20 mouse cellular contexts compared by ENCODE assay signal in genomic region chr13:42526163-42526562, GRCm38 (mm10).
DNase-seq lines count a peak whose midpoint lies in the region; ATAC-seq and TF ChIP-seq lines count a peak whose summit lies in the region.
"Had no signal": no experiment of that assay in that cellular context is flagged by ENCODE, and none has a peak within 500 bp of the region (broad histone marks: within the 10 kb centered on the region; RNA-seq: fewer than 3 reads in every experiment).

No protein-coding gene starts in this region.

- H3K27me3 ChIP-seq in heart, embryonic 12.5 days (replicated peaks): no peaks in the 10 kb centered on the region
- H3K27me3 ChIP-seq in kidney, postnatal 0 days (ENCODE audit: insufficient read depth, low read length): no peaks in the 10 kb centered on the region
- H3K27me3 ChIP-seq in lung, postnatal 0 days (replicated peaks; ENCODE audit: insufficient read depth, low read length): no peaks in the 10 kb centered on the region
- H3K27me3 ChIP-seq in stomach, embryonic 16.5 days (ENCODE audit: control insufficient read depth, insufficient read depth, low read length): no peaks in the 10 kb centered on the region
- H3K27me3 ChIP-seq: embryonic facial prominence, embryonic 15.5 days; limb, embryonic 15.5 days; midbrain, embryonic 12.5 days; neural tube, embryonic 13.5 days had no signal

- ATAC-seq in heart, embryonic 12.5 days (ENCODE audit: insufficient number of reproducible peaks, low FRiP score): peak; percentile 36
- no peak for ATAC-seq in kidney, postnatal 0 days (replicated peaks; ENCODE audit: low FRiP score, low read depth)
- ATAC-seq in lung, postnatal 0 days: no peak
- no peak for ATAC-seq in stomach, embryonic 16.5 days (ENCODE audit: insufficient read depth, low FRiP score)
- ATAC-seq: hindbrain, postnatal 0 days had no signal

- peaks cover 22% of the 10 kb centered on the region for H3K4me1 ChIP-seq in heart, embryonic 12.5 days (replicated peaks)
- peaks cover 10% of the 10 kb centered on the region for H3K4me1 ChIP-seq in kidney, postnatal 0 days (replicated peaks; ENCODE audit: insufficient read depth, low read length)
- no peaks in the 10 kb centered on the region; the same call in 1 of the 2 replicates for H3K4me1 ChIP-seq in lung, postnatal 0 days (ENCODE audit: insufficient read depth, low read depth, low read length)
- peaks cover 15% of the 10 kb centered on the region for H3K4me1 ChIP-seq in stomach, embryonic 16.5 days (ENCODE audit: control insufficient read depth, insufficient read depth, low read length)
- H3K4me1 ChIP-seq: embryonic facial prominence, embryonic 15.5 days; limb, embryonic 15.5 days; midbrain, embryonic 12.5 days; neural tube, embryonic 13.5 days had no signal

- peak overlapping the region; percentile 82 for H3K27ac ChIP-seq in heart, embryonic 12.5 days (ENCODE audit: poor library complexity, severe bottlenecking)
- peak overlapping the region; percentile 58; the same call in 1 of the 2 replicates for H3K27ac ChIP-seq in kidney, postnatal 0 days
- no peak overlapping the region for H3K27ac ChIP-seq in lung, postnatal 0 days (ENCODE audit: low read length)
- H3K27ac ChIP-seq in stomach, embryonic 16.5 days (ENCODE audit: low read length): peak overlapping the region; percentile 28
- H3K27ac ChIP-seq in left cerebral cortex, adult 2 months: no peak overlapping the region
- H3K27ac ChIP-seq: embryonic facial prominence, embryonic 15.5 days; forebrain, embryonic 10.5 days; hindbrain, postnatal 0 days; limb, embryonic 15.5 days; macrophage; midbrain, embryonic 12.5 days; neural tube, embryonic 13.5 days had no signal

- no peaks in the 10 kb centered on the region for H3K36me3 ChIP-seq in heart, embryonic 12.5 days
- H3K36me3 ChIP-seq in kidney, postnatal 0 days (ENCODE audit: insufficient read depth, low read length): no peaks in the 10 kb centered on the region
- H3K36me3 ChIP-seq in lung, postnatal 0 days (ENCODE audit: insufficient read depth, low read length): no peaks in the 10 kb centered on the region
- no peaks in the 10 kb centered on the region for H3K36me3 ChIP-seq in stomach, embryonic 16.5 days (ENCODE audit: control insufficient read depth, insufficient read depth, low read length)
- H3K36me3 ChIP-seq: embryonic facial prominence, embryonic 15.5 days; forebrain, embryonic 10.5 days; limb, embryonic 15.5 days; midbrain, embryonic 12.5 days; neural tube, embryonic 13.5 days had no signal

- H3K9ac ChIP-seq in heart, embryonic 12.5 days: no peak overlapping the region
- no peak overlapping the region for H3K9ac ChIP-seq in kidney, postnatal 0 days (ENCODE audit: low read depth, low read length)
- H3K9ac ChIP-seq in lung, postnatal 0 days (replicated peaks; ENCODE audit: low read depth): no peak overlapping the region
- no peak overlapping the region for H3K9ac ChIP-seq in stomach, embryonic 16.5 days (ENCODE audit: low read length)
- H3K9ac ChIP-seq: embryonic facial prominence, embryonic 15.5 days; limb, embryonic 15.5 days; midbrain, embryonic 12.5 days; neural tube, embryonic 13.5 days had no signal

- 0 out of 2 replicates have a peak, but pooled peaks have one; percentile 17 for TF ChIP-seq EP300 in lung, postnatal 0 days (IDR thresholded peaks at IDR 0.05)

- 0 out of 2 replicates have a peak overlapping the region, but pooled peaks have one; percentile 30 for H3K4me2 ChIP-seq in heart, embryonic 12.5 days
- H3K4me2 ChIP-seq in kidney, postnatal 0 days (ENCODE audit: low read length): no peak overlapping the region
- no peak overlapping the region for H3K4me2 ChIP-seq in lung, postnatal 0 days (replicated peaks; ENCODE audit: low read depth, low read length)
- H3K4me2 ChIP-seq in stomach, embryonic 16.5 days (ENCODE audit: low read depth, low read length): no peak overlapping the region
- H3K4me2 ChIP-seq: embryonic facial prominence, embryonic 15.5 days; limb, embryonic 15.5 days; midbrain, embryonic 12.5 days; neural tube, embryonic 13.5 days had no signal

- WGBS in heart, embryonic 12.5 days: 11% methylated on average over 4 of the region's 4 CpGs
- 36% methylated on average over 4 of the region's 4 CpGs for WGBS in kidney, postnatal 0 days
- WGBS in lung, postnatal 0 days: 9% methylated on average over 4 of the region's 4 CpGs
- 14% methylated on average over 4 of the region's 4 CpGs for WGBS in stomach, embryonic 16.5 days

- DNase-seq in heart, adult 9 months (ENCODE audit: low spot score in 2 of 2): no peak
- peak; percentile 59 for DNase-seq in kidney, postnatal 0 days (ENCODE audit: low spot score)
- no peak for DNase-seq in kidney, adult 18-20 months
- peak; percentile 16 for DNase-seq in lung, postnatal 0 days (ENCODE audit: low spot score)
- no peak for DNase-seq in lung, postnatal 4 days
- DNase-seq in left cerebral cortex, adult 2 months (ENCODE audit: extremely low spot score in 1 of 2, low spot score in 2 of 2): no peak
- DNase-seq: B cell, adult 2 months; cerebellum, adult 11-12 months; cerebellum, postnatal 36 days; right cerebral cortex, postnatal 14 days; thymus, postnatal 14 days had no signal

- TF ChIP-seq CTCF in kidney, postnatal 0 days (IDR thresholded peaks at IDR 0.05; ENCODE audit: low read depth): no peak
- no peak for TF ChIP-seq CTCF in lung, postnatal 0 days (IDR thresholded peaks at IDR 0.05)
- no peak for TF ChIP-seq CTCF in left cerebral cortex, adult 2 months (IDR thresholded peaks at IDR 0.05)

- H3K9me3 ChIP-seq in heart, embryonic 12.5 days (replicated peaks): no peaks in the 10 kb centered on the region
- H3K9me3 ChIP-seq in kidney, postnatal 0 days (replicated peaks; ENCODE audit: low read length): no peaks in the 10 kb centered on the region
- no peaks in the 10 kb centered on the region for H3K9me3 ChIP-seq in lung, postnatal 0 days (ENCODE audit: low read length)
- no peaks in the 10 kb centered on the region for H3K9me3 ChIP-seq in stomach, embryonic 16.5 days (replicated peaks; ENCODE audit: control insufficient read depth, low read length)
- H3K9me3 ChIP-seq: embryonic facial prominence, embryonic 15.5 days; forebrain, embryonic 10.5 days; limb, embryonic 15.5 days; midbrain, embryonic 12.5 days; neural tube, embryonic 13.5 days had no signal

- H3K4me3 ChIP-seq in heart, embryonic 12.5 days: no peak overlapping the region
- H3K4me3 ChIP-seq in kidney, postnatal 0 days (replicated peaks; ENCODE audit: low read depth, low read length): no peak overlapping the region
- no peak overlapping the region for H3K4me3 ChIP-seq in lung, postnatal 0 days (ENCODE audit: low read depth, low read length)
- no peak overlapping the region for H3K4me3 ChIP-seq in stomach, embryonic 16.5 days (replicated peaks; ENCODE audit: low read length)
- H3K4me3 ChIP-seq in left cerebral cortex, adult 2 months: no peak overlapping the region
- H3K4me3 ChIP-seq: embryonic facial prominence, embryonic 15.5 days; forebrain, embryonic 10.5 days; limb, embryonic 15.5 days; midbrain, embryonic 12.5 days; neural tube, embryonic 13.5 days had no signal

- intact Hi-C loops in left cerebral cortex, adult 2 months (cut with DNase I): no loop called here

Comparison
In these comparisons a context has a peak if more than half of its experiments do, and no peak if none do; other contexts are left out.
1. DNase-seq: peak in kidney, postnatal 0 days (single experiment) and lung, postnatal 0 days (single experiment); none in heart, adult 9 months (0 of 2), kidney, adult 18-20 months (single experiment), lung, postnatal 4 days (0 of 2) and left cerebral cortex, adult 2 months (0 of 2).
2. H3K27ac ChIP-seq: peak in heart, embryonic 12.5 days (single experiment), kidney, postnatal 0 days (single experiment) and stomach, embryonic 16.5 days (single experiment); none in lung, postnatal 0 days (single experiment) and left cerebral cortex, adult 2 months (single experiment).